Mouse (Mus musculus): ENCODE measurements at regions not wholly inside any gene's neighbourhood (a gene's known extent, or its start where the extent isn't known, plus 50 kb on each side); places are given as distances from the start of the nearest gene placed in this dataset.

DNA sequence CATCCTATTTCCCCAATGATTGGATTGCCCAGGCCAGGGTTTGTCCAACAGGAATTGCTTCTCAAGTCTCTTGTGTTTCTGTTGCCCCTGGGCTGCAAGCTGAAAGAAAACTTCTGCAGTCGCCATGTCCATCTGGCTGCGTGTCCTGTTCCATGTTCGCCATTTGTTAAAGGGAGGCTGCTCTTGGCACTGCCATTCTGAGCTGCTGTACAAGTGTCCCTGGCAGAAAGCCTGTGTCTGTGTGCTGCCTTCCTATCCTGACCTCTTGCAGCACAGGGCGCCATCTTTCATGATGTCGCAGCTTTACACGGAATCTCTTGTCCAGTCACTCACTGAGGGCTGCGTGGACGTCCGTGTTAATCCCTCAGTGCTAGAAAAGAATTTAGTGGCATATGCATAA, 349.2 kb downstream of the Agtpbp1 start:
- ATAC-seq (ENCODE audit: insufficient read depth): no peak
- WGBS: 83% methylated on average over 9 of the region's 9 CpGs
- H3K4me2 ChIP-seq: no peak overlapping the region
- H3K36me3 ChIP-seq (ENCODE audit: insufficient read depth): no peaks in the 10 kb centered on the region
- H3K4me1 ChIP-seq (ENCODE audit: insufficient read depth): no peaks in the 10 kb centered on the region
- H3K27me3 ChIP-seq (ENCODE audit: insufficient read depth, low read length): no peaks in the 10 kb centered on the region
- no peak overlapping the region for H3K27ac ChIP-seq (ENCODE audit: low read depth)
- H3K4me3 ChIP-seq (ENCODE audit: low read depth, low read length): no peak overlapping the region
- H3K9me3 ChIP-seq (ENCODE audit: low read depth, low read length): no peaks in the 10 kb centered on the region
- no peak overlapping the region for H3K9ac ChIP-seq
- no peak for TF ChIP-seq CTCF (IDR thresholded peaks at IDR 0.05; ENCODE audit: low read depth)
- DNase-seq: no peak

DNA sequence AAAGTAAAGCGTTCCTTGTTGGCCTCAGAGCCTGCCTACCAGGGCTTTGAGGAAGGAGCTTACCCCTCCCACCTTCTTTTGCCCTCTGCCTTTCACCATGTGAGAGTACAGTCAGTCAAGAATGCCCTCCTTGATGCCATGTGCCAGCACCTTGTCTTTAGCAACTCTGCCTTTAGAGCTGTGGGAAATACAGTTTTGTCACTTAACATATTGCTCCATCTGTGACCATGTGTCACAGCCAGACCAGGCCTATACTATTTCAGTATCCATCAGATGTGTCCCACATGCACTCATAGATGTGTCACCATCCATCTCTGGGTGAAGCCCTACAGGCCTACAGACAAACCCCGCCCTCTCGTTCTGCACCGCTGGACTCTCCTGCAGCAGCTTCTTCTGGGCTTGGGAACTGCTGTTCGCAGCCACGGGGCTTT, 355.9 kb downstream of the Agtpbp1 start:
- Histone ChIP-seq H3K4me1 (ENCODE audit: insufficient read depth) (peaks cover 5% of the 10 kb centered on the region; the same call in 1 of the 2 replicates), H3K4me2 (no peak overlapping the region), H3K27me3 (ENCODE audit: insufficient read depth, low read length) (no peaks in the 10 kb centered on the region), H3K9me3 (ENCODE audit: low read depth, low read length) (no peaks in the 10 kb centered on the region), H3K36me3 (ENCODE audit: insufficient read depth) (no peaks in the 10 kb centered on the region), H3K27ac (ENCODE audit: low read depth) (no peak overlapping the region), H3K4me3 (ENCODE audit: low read depth, low read length) (no peak overlapping the region), H3K9ac (no peak overlapping the region)
- no peak for DNase-seq
- no peak for TF ChIP-seq CTCF (IDR thresholded peaks at IDR 0.05; ENCODE audit: low read depth)
- WGBS: 75% methylated on average over 6 of the region's 6 CpGs
- no peak for ATAC-seq (ENCODE audit: insufficient read depth)

DNA sequence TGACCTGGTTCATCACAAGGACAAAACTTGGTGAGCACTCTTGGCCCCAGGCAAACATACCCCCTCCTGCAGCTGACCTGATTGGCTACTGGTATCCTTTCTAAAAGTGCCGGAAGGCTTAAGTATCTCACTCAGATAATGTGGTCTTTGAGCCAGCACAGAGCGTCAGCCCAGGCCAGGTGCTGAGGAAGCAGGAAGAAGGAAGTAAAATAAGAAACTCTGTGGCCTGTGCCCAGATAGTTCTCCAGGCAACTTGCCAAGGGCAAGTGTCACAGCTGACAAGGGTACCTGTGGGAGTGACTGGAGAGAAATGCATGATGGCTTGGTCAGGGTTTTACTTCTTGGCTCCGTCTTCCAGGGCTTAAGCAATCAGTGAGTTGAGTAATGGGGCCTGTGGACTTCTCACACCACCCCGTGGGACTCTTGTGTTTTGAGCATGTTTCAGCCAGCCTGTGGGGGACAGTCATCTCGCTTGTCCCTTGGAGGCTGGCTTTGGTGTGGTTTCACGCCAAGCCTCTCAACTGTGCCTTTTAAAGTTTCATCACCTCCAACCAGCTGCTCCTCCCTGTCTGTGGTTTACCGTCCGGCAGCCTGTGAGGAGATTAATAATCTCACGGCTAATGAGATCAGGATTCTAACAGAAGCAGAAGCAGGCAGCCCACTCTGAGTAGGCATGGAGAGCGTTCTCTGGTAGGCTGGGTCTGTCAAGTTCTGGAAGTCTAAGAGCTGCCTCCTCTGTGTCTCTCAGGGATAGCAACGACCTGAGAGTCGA, 356.8 kb downstream of the Agtpbp1 start:
- Histone ChIP-seq H3K4me3 (ENCODE audit: low read depth, low read length) (no peak overlapping the region), H3K36me3 (ENCODE audit: insufficient read depth) (no peaks in the 10 kb centered on the region), H3K27ac (ENCODE audit: low read depth) (peak overlapping the region; percentile 42; the same call in 1 of the 2 replicates), H3K4me2 (no peak overlapping the region), H3K4me1 (ENCODE audit: insufficient read depth) (peaks cover 5% of the 10 kb centered on the region; the same call in 1 of the 2 replicates), H3K9me3 (ENCODE audit: low read depth, low read length) (no peaks in the 10 kb centered on the region), H3K27me3 (ENCODE audit: insufficient read depth, low read length) (no peaks in the 10 kb centered on the region), H3K9ac (no peak overlapping the region)
- no peak for TF ChIP-seq CTCF (IDR thresholded peaks at IDR 0.05; ENCODE audit: low read depth)
- DNase-seq: peak; percentile 72
- WGBS: 34% methylated on average over 12 of the region's 12 CpGs
- peak; percentile 70 for ATAC-seq (ENCODE audit: insufficient read depth)

DNA sequence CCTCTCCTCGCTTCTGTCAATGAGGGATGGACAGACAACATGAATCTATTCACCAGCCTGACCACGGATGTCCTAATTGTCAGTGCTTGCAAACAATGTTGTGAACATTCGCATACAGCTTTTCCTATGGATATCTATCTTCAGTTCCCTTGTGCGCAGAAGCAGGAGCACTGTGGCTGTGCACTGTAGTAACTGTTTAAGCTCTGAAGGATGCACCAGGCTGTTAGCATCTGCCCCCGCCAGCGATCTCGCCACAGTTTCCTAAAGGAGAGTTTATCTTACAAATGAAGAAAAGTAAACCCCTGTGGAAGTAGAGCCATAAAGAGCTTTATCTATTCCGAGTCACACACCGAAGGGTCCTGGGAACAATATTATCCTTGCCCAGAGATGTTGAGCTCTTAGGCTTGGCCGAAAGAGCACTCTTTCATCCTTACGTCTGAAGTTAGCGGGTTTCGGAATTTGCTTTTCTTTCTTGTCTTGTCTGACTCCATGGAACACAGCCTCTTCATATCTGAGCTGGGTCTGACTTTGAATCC, 357.4 kb downstream of the Agtpbp1 start:
- 61% methylated on average over 13 of the region's 13 CpGs for WGBS
- Histone ChIP-seq H3K4me1 (ENCODE audit: insufficient read depth) (peaks cover 5% of the 10 kb centered on the region; the same call in 1 of the 2 replicates), H3K36me3 (ENCODE audit: insufficient read depth) (no peaks in the 10 kb centered on the region), H3K9me3 (ENCODE audit: low read depth, low read length) (no peaks in the 10 kb centered on the region), H3K27me3 (ENCODE audit: insufficient read depth, low read length) (no peaks in the 10 kb centered on the region), H3K27ac (ENCODE audit: low read depth) (peak overlapping the region; percentile 42; the same call in 1 of the 2 replicates), H3K9ac (no peak overlapping the region), H3K4me3 (ENCODE audit: low read depth, low read length) (no peak overlapping the region), H3K4me2 (no peak overlapping the region)
- no peak for TF ChIP-seq CTCF (IDR thresholded peaks at IDR 0.05; ENCODE audit: low read depth)
- no peak for ATAC-seq (ENCODE audit: insufficient read depth)
- DNase-seq: no peak

DNA sequence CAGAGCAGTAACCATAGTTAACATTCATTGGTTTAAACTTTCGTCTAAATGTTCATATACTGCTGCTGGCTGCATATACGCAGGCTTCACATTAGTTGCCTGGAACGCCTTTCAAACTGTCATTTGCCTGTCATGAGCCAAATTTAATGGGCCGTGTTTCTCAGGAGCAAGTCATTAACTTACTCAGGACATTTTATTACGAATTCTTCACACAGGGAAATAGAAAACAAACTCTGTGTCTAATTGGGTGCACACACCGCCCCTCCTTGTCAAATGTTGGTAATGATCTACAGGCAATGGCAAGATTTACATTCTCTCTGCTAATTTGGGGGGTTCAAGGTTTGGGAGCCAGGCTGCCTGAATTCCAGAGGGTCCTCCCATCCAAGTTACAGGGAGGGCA, 364.4 kb downstream of the Agtpbp1 start:
- no peak for TF ChIP-seq CTCF (IDR thresholded peaks at IDR 0.05; ENCODE audit: low read depth)
- H3K27ac ChIP-seq (ENCODE audit: low read depth): no peak overlapping the region
- H3K4me3 ChIP-seq (ENCODE audit: low read depth, low read length): no peak overlapping the region
- H3K4me1 ChIP-seq (ENCODE audit: insufficient read depth): no peaks in the 10 kb centered on the region
- no peak overlapping the region for H3K4me2 ChIP-seq
- no peaks in the 10 kb centered on the region for H3K9me3 ChIP-seq (ENCODE audit: low read depth, low read length)
- DNase-seq (no peak), ATAC-seq (ENCODE audit: insufficient read depth) (no peak)
- 47% methylated on average over 6 of the region's 6 CpGs for WGBS
- no peaks in the 10 kb centered on the region for H3K36me3 ChIP-seq (ENCODE audit: insufficient read depth)
- no peak overlapping the region for H3K9ac ChIP-seq
- H3K27me3 ChIP-seq (ENCODE audit: insufficient read depth, low read length): no peaks in the 10 kb centered on the region

DNA sequence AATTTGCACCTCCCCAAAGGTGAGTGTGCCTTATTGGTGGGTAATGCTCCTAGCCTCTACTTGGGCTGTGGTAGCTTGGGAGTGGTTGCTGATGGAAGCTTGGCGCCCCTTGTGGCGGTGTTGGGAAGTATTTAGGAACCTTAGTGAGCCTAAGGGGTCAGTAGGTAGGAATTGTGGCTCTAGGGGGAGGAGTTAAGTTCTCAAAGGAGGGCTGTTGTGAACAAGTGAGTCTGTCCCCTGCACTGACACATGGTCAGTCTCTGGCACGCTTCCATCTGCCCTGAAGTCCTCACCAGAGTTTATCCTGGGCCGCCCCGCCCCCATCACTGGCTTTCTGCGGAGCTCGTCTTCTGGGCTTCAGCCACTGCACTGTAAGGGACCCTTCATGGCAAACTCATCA, 364.9 kb downstream of the Agtpbp1 start:
- TF ChIP-seq CTCF (IDR thresholded peaks at IDR 0.05; ENCODE audit: low read depth): peak; percentile 68
- no peak for ATAC-seq (ENCODE audit: insufficient read depth)
- Histone ChIP-seq H3K4me1 (ENCODE audit: insufficient read depth) (no peaks in the 10 kb centered on the region), H3K9ac (no peak overlapping the region), H3K4me2 (no peak overlapping the region), H3K27ac (ENCODE audit: low read depth) (no peak overlapping the region), H3K36me3 (ENCODE audit: insufficient read depth) (no peaks in the 10 kb centered on the region), H3K4me3 (ENCODE audit: low read depth, low read length) (no peak overlapping the region), H3K27me3 (ENCODE audit: insufficient read depth, low read length) (no peaks in the 10 kb centered on the region), H3K9me3 (ENCODE audit: low read depth, low read length) (no peaks in the 10 kb centered on the region)
- WGBS: 23% methylated on average over 7 of the region's 7 CpGs
- DNase-seq: peak; percentile 52

DNA sequence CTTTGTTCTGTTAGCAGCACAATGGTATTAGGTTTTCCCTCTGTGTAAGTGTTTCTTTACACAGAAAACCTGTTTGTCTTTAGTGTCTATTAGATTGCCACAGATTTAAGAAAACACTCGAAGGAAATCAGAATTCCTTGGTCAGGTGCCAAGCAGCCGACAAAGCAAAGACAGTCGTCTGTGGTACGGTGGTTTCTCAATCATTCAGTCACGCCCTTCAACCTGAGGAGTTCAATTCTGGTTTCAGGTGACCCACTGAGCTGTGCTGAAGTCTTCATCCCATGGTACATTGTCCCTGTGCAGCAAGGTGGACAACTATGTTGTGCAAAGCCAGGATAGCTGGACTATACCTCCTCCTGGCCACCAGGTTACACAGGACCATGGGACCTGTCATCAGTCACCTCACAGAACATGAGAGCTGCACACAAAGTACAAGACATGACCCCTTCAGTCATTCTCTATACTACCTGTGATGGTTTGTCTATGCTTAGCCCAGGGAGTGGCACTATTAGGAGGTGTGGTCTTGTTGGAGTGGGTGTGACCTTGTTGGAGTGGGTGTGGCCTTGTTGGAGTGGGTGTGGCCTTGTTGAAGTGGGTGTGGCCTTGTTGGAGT, 368.2 kb downstream of the Agtpbp1 start:
- Histone ChIP-seq H3K9ac (no peak overlapping the region), H3K4me1 (ENCODE audit: insufficient read depth) (no peaks in the 10 kb centered on the region), H3K36me3 (ENCODE audit: insufficient read depth) (no peaks in the 10 kb centered on the region), H3K27me3 (ENCODE audit: insufficient read depth, low read length) (no peaks in the 10 kb centered on the region), H3K27ac (ENCODE audit: low read depth) (no peak overlapping the region), H3K4me2 (no peak overlapping the region), H3K4me3 (ENCODE audit: low read depth, low read length) (no peak overlapping the region), H3K9me3 (ENCODE audit: low read depth, low read length) (no peaks in the 10 kb centered on the region)
- no peak for TF ChIP-seq CTCF (IDR thresholded peaks at IDR 0.05; ENCODE audit: low read depth)
- whole genome bisulfite sequencing: 40% methylated on average over 5 of the region's 5 CpGs
- ATAC-seq (ENCODE audit: insufficient read depth): no peak
- DNase-seq: peak; percentile 51

Measured in lung, embryonic 14.5 days (tissue).